Mouse (Mus musculus): ENCODE results near the gene Ssxb1. TPM values are rescaled to one million over a fixed set of nuclear protein-coding genes. Genes with fewer than 3 reads are reported as not detected.
"Not testable (repeated sequence)": the region's sequence is repeated elsewhere in the genome, so short reads cannot be mapped to it uniquely, and the experiment has no call there.

Ssxb1 gene
- polyA plus RNA-seq (2015; fragmentation: Nextera tagmentation; extraction: Ambion mirVana) = not detected in 2 replicates

DNA sequence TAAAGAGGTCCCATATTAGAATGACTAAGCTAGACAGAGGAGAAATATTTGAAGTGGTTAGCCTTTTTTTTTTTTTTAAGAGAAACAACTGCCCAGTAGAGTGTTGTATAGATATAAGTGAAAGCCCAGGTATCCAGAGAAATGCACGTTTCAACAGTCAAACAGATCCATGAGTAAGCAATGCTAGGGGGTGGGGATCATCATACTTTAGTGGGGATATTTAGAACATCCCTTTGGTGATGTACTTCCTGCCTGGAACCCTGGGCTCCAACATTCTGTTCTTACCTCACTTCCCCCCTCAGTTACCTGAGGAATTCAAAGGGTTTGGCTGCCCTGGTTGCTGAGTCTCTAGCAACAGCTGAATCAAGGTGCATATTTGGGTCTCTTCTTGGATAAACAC lies at the start of gene Ssxb1:
Gene Ssxb1, plus strand, starts transcription at position 301 of the 400 bp plus-strand sequence.
- not testable (repeated sequence) for H3K9me3 ChIP-seq (ENCODE audit: control insufficient read depth); ATAC-seq; H3K4me3 ChIP-seq (ENCODE audit: low read depth, low read length); H3K9ac ChIP-seq (ENCODE audit: low read depth, low read length); H3K4me2 ChIP-seq (replicated peaks; ENCODE audit: low read depth); H3K36me3 ChIP-seq (ENCODE audit: control insufficient read depth, insufficient read depth); H3K4me1 ChIP-seq (replicated peaks; ENCODE audit: control insufficient read depth, insufficient read depth, low read length); H3K27me3 ChIP-seq (replicated peaks; ENCODE audit: control insufficient read depth, insufficient read depth, low read length); H3K27ac ChIP-seq (ENCODE audit: low read depth, low read length)
- WGBS = 47% methylated on average over 1 of the region's 1 CpGs

DNA sequence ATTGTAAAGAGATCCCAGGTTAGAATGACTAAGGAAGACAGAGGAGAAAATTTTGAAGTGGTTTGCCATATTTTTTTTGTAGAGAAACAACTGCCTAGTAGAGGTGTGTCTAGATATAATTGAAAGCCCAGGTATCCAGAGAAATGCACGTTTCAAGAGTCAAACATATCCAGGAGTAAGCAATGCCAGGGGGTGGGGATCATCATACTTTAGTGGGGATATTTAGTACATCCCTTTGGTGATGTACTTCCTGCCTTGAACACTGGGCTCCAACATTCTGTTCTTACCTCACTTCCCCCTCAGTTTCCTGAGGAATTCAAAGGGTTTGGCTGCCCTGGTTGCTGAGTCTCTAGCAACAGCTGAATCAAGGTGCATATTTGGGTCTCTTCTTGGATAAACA lies 46.4 kb upstream of the Ssxb1 start, which contains the start of gene Ssxb9:
Gene Ssxb9, plus strand, starts transcription at position 301 of the 400 bp plus-strand sequence.
- not testable (repeated sequence) for H3K4me2 ChIP-seq (replicated peaks; ENCODE audit: low read depth); H3K4me1 ChIP-seq (replicated peaks; ENCODE audit: control insufficient read depth, insufficient read depth, low read length); H3K9me3 ChIP-seq (ENCODE audit: control insufficient read depth); H3K27me3 ChIP-seq (replicated peaks; ENCODE audit: control insufficient read depth, insufficient read depth, low read length); ATAC-seq; H3K36me3 ChIP-seq (ENCODE audit: control insufficient read depth, insufficient read depth); H3K4me3 ChIP-seq (ENCODE audit: low read depth, low read length); H3K9ac ChIP-seq (ENCODE audit: low read depth, low read length); H3K27ac ChIP-seq (ENCODE audit: low read depth, low read length)
- WGBS = 36% methylated on average over 1 of the region's 1 CpGs

DNA sequence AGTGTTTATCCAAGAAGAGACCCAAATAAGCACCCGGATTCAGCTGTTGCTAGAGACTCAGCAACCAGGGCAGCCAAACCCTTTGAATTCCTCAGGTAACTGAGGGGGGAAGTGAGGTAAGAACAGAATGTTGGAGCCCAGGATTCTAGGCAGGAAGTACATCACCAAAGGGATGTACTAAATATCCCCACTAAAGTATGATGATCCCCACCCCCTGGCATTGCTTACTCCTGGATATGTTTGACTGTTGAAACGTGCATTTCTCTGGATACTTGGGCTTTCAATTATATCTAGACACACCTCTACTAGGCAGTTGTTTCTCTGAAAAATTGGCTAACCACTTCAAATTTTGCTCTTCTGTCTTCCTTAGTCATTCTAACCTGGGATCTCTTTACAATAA lies 48.5 kb downstream of the Ssxb1 start, which contains the start of gene Ssxb2:
Gene Ssxb2, minus strand, starts transcription at position 101 of the 400 bp plus-strand sequence.
- not testable (repeated sequence) for H3K36me3 ChIP-seq (ENCODE audit: control insufficient read depth, insufficient read depth); H3K27ac ChIP-seq (ENCODE audit: low read depth, low read length); ATAC-seq; H3K9me3 ChIP-seq (ENCODE audit: control insufficient read depth); H3K9ac ChIP-seq (ENCODE audit: low read depth, low read length); H3K27me3 ChIP-seq (replicated peaks; ENCODE audit: control insufficient read depth, insufficient read depth, low read length); H3K4me3 ChIP-seq (ENCODE audit: low read depth, low read length); H3K4me2 ChIP-seq (replicated peaks; ENCODE audit: low read depth); H3K4me1 ChIP-seq (replicated peaks; ENCODE audit: control insufficient read depth, insufficient read depth, low read length)
- WGBS = 60% methylated on average over 2 of the region's 2 CpGs

Other genes starting within 250 kb of the Ssxb1 start
- gene Tbc1d25, start 237.1 kb upstream of the Ssxb1 start, polyA plus RNA-seq (2015; fragmentation: Nextera tagmentation; extraction: Ambion mirVana) = 4.0 and 4.5 TPM in 2 replicates
- gene Ebp, start 219.8 kb upstream of the Ssxb1 start, polyA plus RNA-seq (2015; fragmentation: Nextera tagmentation; extraction: Ambion mirVana) = 67.1 and 73.3 TPM in 2 replicates
- 4.3 TPM in 2 replicates for gene Porcn, start 206.8 kb upstream of the Ssxb1 start, polyA plus RNA-seq (2015; fragmentation: Nextera tagmentation; extraction: Ambion mirVana)
- gene Ftsj1, start 160.9 kb upstream of the Ssxb1 start, polyA plus RNA-seq (2015; fragmentation: Nextera tagmentation; extraction: Ambion mirVana) = 13.1 and 14.1 TPM in 2 replicates
- 1.1 and 1.3 TPM in 2 replicates for gene Slc38a5, start 142.2 kb upstream of the Ssxb1 start, polyA plus RNA-seq (2015; fragmentation: Nextera tagmentation; extraction: Ambion mirVana)
- gene Ssxb10, start 85.9 kb upstream of the Ssxb1 start, polyA plus RNA-seq (2015; fragmentation: Nextera tagmentation; extraction: Ambion mirVana) = not detected in 2 replicates
- not detected in 2 replicates for gene Ssxb9, start 46.3 kb upstream of the Ssxb1 start, polyA plus RNA-seq (2015; fragmentation: Nextera tagmentation; extraction: Ambion mirVana)
- not detected in 2 replicates for gene Ssxb2, start 48.4 kb downstream of the Ssxb1 start, polyA plus RNA-seq (2015; fragmentation: Nextera tagmentation; extraction: Ambion mirVana)
- gene Gm14459, start 111.6 kb downstream of the Ssxb1 start, polyA plus RNA-seq (2015; fragmentation: Nextera tagmentation; extraction: Ambion mirVana) = not detected in 2 replicates
- gene Ssxb6, start 134.9 kb downstream of the Ssxb1 start, polyA plus RNA-seq (2015; fragmentation: Nextera tagmentation; extraction: Ambion mirVana) = not detected in 2 replicates
- not detected in 2 replicates for gene Ssxb3, start 178.5 kb downstream of the Ssxb1 start, polyA plus RNA-seq (2015; fragmentation: Nextera tagmentation; extraction: Ambion mirVana)

All from intestine, postnatal 0 days (tissue).